Mouse (Mus musculus) inflammation-experienced regulatory T-cells, adult 6 months (primary cell): ENCODE measurements at regions not wholly inside any gene's neighbourhood (a gene's known extent, or its start where the extent isn't known, plus 50 kb on each side); places are given as distances from the start of the nearest gene placed in this dataset.
A peak's percentile ranks its signal among the peaks of the same experiment; 100 is the strongest.

Experiments used
- ATAC-seq: one replicate; pipeline ENCODE4 v1.8.0; 2017

DNA sequence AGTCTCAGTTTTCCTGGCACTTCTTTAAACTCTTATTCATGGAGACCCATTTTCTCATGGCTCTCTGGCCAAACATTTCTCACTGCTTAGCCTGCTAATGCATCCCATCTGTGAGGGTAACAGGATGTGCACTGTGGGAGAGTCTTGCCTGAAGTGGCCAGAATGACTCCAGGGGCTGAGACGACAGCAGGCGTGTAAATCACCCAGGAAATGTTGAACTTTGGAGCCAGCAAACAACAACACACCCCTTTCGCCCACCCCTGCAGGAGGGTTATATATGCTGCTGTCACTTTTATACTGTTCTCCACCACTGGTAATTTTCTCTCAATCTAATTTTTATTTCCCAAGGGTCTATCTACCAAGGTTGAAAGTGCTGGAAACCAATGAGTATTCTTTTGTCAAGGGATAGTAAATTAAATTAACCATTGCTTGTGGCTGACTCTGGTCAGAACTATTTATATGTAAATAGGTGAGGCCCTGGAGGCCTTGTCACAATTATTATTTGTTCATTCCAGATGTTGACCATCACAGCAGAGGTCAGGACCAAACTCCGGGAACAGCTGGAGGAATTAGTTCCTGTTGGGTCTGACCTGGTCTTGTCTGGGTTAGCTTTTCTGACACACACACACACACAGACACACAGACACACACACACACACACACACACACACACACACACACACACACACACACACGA lies 378.2 kb downstream of the Nucb2 start:
- ATAC-seq = no peak

GRCm38 (mm10) chr7:116893846-116894245 lies 389.7 kb downstream of the Nucb2 start:
- ATAC-seq = no peak

DNA sequence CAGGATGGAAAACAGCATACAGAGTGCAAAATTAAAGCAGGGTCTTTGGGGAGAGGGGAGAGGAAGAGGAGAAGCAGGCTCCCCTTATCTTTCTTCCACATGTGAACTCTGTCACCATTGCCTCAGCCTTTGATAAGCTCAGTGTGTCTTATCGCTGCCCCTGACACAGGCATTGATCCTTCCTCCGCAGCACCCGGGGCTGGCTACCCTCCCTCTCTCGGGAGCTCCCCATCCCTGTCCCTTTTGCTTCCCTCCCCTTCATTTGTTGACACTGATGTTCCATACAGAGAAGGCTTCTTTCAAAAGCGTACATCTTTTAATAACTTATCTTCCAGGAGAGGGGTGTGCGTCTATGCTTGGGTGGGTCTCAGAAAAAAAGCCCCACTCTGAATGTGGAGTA lies 411.6 kb downstream of the Nucb2 start:
- no peak for ATAC-seq

DNA sequence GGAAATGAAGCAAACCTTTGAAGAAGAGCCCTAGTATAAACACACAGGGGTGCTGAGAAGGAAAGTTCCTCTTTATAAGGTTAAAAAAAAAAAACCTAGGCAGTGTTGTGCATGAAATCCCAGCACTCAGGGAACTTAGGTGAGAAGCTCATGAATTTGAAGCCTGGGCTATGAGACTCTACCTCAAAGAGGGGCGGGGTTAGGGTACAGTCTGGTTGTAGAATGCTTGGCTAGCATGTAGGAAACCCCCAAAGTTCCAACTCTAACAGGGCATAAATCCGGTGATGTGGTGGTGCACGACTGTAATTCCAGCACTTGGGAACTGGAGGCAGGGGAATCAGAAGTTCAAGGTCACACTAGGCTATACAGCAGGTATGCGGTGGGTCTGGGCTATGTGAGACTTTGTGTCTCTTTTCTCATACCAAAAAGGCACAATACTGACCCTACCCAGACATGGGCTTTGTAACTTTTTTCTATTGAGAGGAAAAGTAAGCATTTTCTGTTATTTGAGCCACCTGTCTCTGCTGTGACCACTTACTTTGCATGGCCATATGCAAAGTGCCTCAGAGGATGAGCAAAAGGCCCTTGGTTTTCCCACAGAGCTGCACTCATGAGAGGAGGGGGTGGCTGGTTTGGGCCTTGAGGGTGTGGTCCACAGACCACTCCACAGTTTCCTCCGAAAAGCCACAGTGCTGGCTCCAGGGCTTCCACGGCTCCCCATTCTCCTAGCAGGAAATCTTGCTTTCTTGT lies 413.9 kb downstream of the Nucb2 start:
- no peak for ATAC-seq

- no peak for ATAC-seq
Measured at GRCm38 (mm10) chr7:116946448-116946847, 434.3 kb upstream of the Xylt1 start.

- no peak for ATAC-seq
Measured at GRCm38 (mm10) chr7:116959196-116959895, 421.4 kb upstream of the Xylt1 start.

GRCm38 (mm10) chr7:116963839-116964238 lies 416.9 kb upstream of the Xylt1 start:
- ATAC-seq = no peak

GRCm38 (mm10) chr7:116991351-116991750 lies 389.4 kb upstream of the Xylt1 start:
- no peak for ATAC-seq

DNA sequence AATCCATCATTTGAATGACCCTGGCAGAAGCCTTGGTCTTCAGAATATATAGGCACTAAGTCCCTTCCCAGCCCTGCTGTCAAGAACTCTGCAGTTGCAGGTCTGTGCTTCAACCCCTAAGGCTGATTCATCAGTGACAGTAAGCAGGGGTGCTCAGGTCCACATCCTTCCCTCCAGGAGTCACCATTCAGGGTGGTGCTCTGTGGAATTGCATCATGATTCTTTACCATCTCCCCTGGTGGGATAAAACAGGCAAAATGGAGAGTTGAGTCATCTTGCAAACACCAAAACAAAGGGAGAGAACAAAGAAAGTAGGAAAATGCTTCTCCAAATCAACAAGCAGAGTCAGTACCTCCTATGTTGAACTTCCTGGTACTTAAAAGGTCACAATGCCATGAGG lies 388.6 kb upstream of the Xylt1 start:
- no peak for ATAC-seq

DNA sequence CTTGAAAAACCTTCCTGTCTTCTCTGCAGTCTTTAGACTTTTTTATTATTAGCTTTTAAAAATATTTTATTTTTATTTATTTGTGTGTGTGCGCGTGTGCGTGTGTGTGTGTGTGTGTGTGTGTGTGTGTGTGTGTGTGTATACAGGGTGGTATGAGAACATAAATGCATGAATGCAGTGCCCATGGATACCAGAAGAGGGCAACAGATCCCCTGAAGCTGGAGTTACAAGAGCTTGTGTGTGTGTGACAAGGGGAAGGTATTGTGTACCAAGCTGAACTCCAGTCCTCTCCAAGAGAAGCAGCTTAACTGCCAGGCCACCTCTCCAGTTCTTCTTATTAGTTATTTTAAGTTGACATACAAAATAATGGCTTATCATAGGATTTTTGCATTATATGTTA lies 385.0 kb upstream of the Xylt1 start:
- ATAC-seq = no peak

GRCm38 (mm10) chr7:117003167-117003566 lies 377.6 kb upstream of the Xylt1 start:
- ATAC-seq = no peak

GRCm38 (mm10) chr7:117018349-117018748 lies 362.4 kb upstream of the Xylt1 start:
- ATAC-seq = no peak

- no peak for ATAC-seq
Measured at GRCm38 (mm10) chr7:117021716-117022115, 359.1 kb upstream of the Xylt1 start.

DNA sequence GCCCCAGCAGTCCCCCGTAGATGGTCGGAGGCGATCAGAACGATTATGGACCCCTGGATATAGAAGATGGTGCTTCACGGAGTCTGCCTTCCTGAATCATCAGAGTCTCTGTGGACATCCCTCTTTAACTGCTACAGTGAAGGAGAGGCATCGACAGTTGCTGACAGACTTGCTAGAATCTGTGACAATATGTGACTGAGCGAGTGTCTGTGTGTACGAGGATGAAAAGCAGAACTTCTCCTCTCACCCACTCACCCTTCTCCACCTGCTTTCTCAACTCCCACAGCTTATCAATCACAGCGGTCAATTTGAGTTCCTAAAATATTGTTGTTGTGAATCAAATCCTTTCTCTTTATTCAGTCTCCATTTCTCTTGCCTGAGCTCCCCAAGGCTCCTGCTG lies 335.9 kb upstream of the Xylt1 start:
- no peak for ATAC-seq

DNA sequence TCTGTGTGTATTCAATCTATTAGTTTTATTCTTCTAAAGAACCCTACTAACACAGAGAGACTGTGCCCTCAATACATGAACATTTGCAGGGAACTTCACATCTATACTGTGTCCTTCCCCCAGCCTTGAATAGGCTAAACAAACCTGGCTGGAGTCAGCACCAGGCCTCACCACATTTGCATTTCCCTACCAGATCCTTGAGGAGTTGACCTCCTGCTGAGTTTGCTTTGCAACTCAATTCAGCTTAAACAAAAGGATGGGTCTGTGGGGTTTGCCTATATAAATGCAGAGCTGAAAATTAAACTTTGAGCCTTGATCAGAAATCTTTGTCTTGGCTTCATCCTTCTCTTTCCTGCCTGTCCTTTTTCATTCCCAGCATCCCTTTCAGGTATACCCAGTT lies 331.5 kb upstream of the Xylt1 start:
- no peak for ATAC-seq

GRCm38 (mm10) chr7:117065771-117066170 lies 315.0 kb upstream of the Xylt1 start:
- no peak for ATAC-seq

GRCm38 (mm10) chr7:117090911-117091550 lies 289.7 kb upstream of the Xylt1 start:
- peak; percentile 93 for ATAC-seq

GRCm38 (mm10) chr7:117092860-117093259 lies 287.9 kb upstream of the Xylt1 start:
- no peak for ATAC-seq

DNA sequence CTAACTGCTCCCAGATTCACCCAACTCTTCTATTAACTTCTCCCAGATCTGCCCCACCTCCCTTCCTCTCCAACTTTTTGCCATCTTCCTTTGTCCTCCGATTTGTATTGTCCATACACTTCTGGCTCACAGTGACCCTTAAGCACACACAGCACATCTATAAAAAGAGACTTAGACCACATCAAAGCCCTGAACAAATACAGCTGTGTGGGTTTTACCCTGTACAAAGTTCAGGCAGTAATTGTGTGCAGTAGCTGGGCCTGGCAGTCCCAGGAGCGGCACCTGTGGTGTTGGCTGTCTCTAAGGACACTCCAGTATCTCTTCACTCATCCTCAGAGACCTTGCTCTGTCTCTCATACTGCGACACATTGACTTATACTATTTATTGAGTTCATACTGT lies 283.2 kb upstream of the Xylt1 start:
- ATAC-seq = no peak

- peak; percentile 81 for ATAC-seq
Measured at GRCm38 (mm10) chr7:117099041-117099440, 281.7 kb upstream of the Xylt1 start.

DNA sequence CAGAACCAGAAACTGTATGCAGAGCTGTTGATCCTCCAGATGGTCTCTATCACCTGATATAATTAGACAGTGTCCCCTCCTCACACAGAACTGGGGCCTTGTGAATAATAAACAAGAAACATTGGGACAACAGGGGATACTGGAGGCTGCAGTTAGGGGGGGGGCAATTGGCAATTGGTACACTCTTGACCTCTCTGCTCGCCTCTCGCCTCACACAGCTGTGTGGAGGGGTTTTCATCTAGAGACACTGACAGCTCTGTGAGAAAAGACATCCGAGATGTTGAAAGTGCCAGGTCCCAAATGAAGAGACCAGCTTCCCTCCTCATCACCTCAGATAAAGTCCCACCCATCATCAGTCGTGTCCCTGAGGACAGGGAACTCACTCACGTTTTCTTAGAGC lies 277.7 kb upstream of the Xylt1 start:
- no peak for ATAC-seq

DNA sequence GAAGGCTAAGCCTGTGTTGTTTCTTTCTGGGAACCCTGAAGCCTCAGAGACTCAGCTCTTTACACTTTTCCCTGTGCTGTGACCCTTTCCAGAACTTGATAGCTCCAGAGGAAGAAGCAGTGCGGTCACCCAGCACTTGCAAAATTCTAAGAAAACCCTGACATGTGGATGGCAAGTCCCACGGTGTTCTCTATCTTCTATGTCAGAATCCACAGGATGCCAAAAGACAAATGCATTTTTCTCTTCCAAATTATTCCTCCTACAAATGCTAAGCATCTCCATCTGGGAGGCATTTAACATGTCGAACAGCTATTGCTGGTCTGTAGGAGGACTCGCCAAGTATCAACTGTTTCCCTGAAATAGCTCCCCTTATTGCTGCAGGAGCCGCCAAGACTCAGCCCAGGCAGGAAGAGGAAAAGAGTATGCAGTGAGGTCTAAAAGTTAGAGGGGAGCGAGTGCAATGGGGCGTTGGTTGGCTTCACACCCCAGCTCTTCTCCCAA lies 274.0 kb upstream of the Xylt1 start:
- no peak for ATAC-seq

DNA sequence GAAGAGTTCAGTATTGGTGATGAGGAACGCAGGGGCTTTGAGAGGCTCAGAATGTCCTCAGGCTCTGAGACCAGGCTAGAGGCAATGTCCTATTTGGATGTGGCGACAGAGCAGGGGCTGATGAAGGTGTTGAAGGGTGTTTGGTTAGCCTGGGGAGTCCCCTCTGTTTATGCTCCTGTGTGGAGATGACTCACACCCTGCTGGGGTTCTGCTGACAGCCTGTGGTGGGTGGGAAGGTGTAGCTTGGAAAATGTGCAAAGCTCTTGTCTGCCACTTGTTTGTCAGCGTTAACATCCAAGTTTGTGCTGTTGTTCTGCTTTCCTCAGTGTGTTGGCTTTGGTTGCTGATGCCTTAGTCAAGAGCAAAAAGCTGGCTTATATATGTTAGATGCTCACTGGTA lies 272.4 kb upstream of the Xylt1 start:
- peak; percentile 77 for ATAC-seq
